Mouse (Mus musculus) Patski (cell line): ENCODE results near the gene Hoxb9. TPM values are rescaled to one million over a fixed set of nuclear protein-coding genes. Genes with fewer than 3 reads are reported as not detected.

Source experiments
- ATAC-seq: fragments of 100-300 bp; one replicate; pipeline ENCODE4 v1.8.0; 2021
- CTCF ChIA-PET: fragments of 350-600 bp; sonication (Branson Sonifier 250); formaldehyde crosslinking; loops from one replicate; lab custom pipeline; 2022; ENCODE audit warnings: inconsistent platforms; lab: Charles Lee
- POLR2A ChIA-PET: fragments of 350-600 bp; sonication (Branson Sonifier 250); formaldehyde crosslinking; loops from one replicate; lab custom pipeline; 2022; ENCODE audit warnings: antibody characterized with exemption, inconsistent platforms; lab: Charles Lee
- DNase-seq: peaks from one replicate; pipeline ENCODE4 v3.0.0-alpha.2; 2011; ENCODE audit warnings: low read depth, low spot score
- H3K27me3 ChIP-seq: fragments of 371-371 bp; one replicate; pipeline ENCODE4 v1.5.1; 2021
- CTCF ChIP-seq: fragments of 100-300 bp; IDR thresholded peaks from one replicate; pipeline ENCODE4 v1.5.1; 2021
- in situ Hi-C: fragments of 300-500 bp; cut with MboI; formaldehyde crosslinking; loops from 3 replicates; pipeline ENCODE4 v1.11.1; 2018; ENCODE audit warnings: low pct_unique_long_range_greater_than_20kb, mixed read lengths
- polyA plus RNA-seq: library from polyadenylated mRNA; unstranded; gene quantifications from one replicate; pipeline ENCODE4 v1.2.3, GENCODE M21; 2021

Hoxb9 gene
- polyA plus RNA-seq, 1 experiment from 2014 or later = 111 TPM

- ChIA-PET POLR2A (interaction anchor here (1.0 to 3.4 kb wide), 13 partner anchors 10 to 87 kb away, joined by 3 to 24 read pairs (median 4); partner anchors contain the start of genes Hoxb6 and Hoxb9), CTCF (interaction anchor here (1.3 to 3.1 kb wide), 2 partner anchors 24 to 32 kb away, joined by 3 to 15 read pairs; no protein-coding TSS in a partner anchor)
- no peak for TF ChIP-seq CTCF
- in situ Hi-C loops = loop anchor here (25.0 kb wide), 1 partner anchor 1168 kb away; the partner anchor contains the start of gene Itga3
- H3K27me3 ChIP-seq = no peaks in the 10 kb centered on the region
- ATAC-seq = no peak
- no peak for DNase-seq
These were observed 15.9 kb upstream of the Hoxb9 start for GRCm38 (mm10) chr11:96255111-96255995.

DNA sequence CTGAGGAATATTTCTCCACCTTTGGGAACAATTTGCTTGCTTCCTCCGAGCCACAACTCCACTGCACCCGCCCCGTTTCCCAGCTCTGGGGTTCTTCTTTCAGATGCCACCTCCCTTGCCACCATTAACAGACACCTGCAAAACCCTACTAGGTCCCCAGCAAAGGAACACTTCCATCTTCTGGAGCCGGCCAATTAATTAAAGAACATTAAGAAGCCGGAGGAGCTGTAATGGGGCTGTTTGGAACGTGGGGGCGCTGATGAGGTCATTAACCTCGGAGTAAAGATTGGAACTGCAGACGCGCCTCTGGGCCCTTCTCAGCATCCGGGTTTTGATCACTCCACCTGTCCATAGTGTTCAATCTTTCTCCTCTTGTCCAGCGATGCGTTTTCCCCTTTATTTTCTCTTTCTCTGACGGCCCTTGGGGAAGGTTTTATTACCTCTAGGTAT, 15.2 kb upstream of the Hoxb9 start:
- DNase-seq = no peak
- CTCF ChIA-PET = interaction anchor here (0.5 to 3.1 kb wide), 3 partner anchors 11 to 32 kb away, joined by 3 to 15 read pairs (median 3); no protein-coding TSS in a partner anchor
- H3K27me3 ChIP-seq = no peaks in the 10 kb centered on the region

GRCm38 (mm10) chr11:96257141-96257540, 14.1 kb upstream of the Hoxb9 start:
- TF ChIP-seq CTCF = no peak
- no peak for DNase-seq
- ChIA-PET CTCF (interaction anchor here (1.3 to 3.1 kb wide), 3 partner anchors 12 to 111 kb away, joined by 3 to 15 read pairs (median 4); no protein-coding TSS in a partner anchor), POLR2A (interaction anchor here (0.6 to 3.4 kb wide), 6 partner anchors 14 to 48 kb away, joined by 3 to 16 read pairs (median 4); partner anchors contain the start of genes Hoxb8 and Hoxb9)
- H3K27me3 ChIP-seq = no peaks in the 10 kb centered on the region
- in situ Hi-C loops = loop anchor here (25.0 kb wide), 1 partner anchor 1170 kb away; the partner anchor contains the start of gene Itga3
- no peak for ATAC-seq

More for the DNA sequence above, 15.2 kb upstream of the Hoxb9 start:
- in situ Hi-C loops = loop anchor here (25.0 kb wide), 1 partner anchor 1169 kb away; the partner anchor contains the start of gene Itga3
- ATAC-seq = no peak
- peak; percentile 67 for TF ChIP-seq CTCF
- POLR2A ChIA-PET = interaction anchor here (0.7 to 3.4 kb wide), 7 partner anchors 16 to 99 kb away, joined by 3 to 24 read pairs (median 4); partner anchors contain the start of genes Hoxb6 and Hoxb9

DNA sequence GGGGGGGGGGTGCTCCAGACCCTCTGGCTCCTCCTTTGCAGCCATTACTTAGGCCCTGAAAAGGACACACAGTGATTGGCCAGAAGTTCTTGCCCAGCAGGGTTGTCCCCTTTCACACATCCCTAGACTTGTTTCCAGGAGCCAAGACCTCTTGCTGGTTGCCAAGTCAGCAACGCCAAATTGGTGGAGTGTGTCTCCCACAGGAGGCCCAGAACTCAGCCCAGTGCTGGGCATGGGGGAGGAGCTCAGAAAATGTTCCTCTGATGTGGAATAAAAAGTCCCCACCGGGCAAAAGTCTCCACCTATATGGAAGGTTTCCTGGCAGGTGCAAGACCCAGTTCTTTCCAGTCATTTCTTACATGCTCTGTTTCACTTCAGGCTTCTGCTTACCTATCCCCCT, 12.2 kb upstream of the Hoxb9 start:
- no peak for ATAC-seq
- ChIA-PET POLR2A (interaction anchor here (1.4 kb wide), 1 partner anchor 12 kb away, joined by 5 read pairs; the partner anchor contains the start of gene Hoxb9), CTCF (no interaction called here)
- TF ChIP-seq CTCF = no peak
- in situ Hi-C loops = loop anchor here (25.0 kb wide), 1 partner anchor 1172 kb away; the partner anchor contains the start of gene Itga3
- H3K27me3 ChIP-seq = no peaks in the 10 kb centered on the region
- DNase-seq = no peak

GRCm38 (mm10) chr11:96259511-96259910, 11.7 kb upstream of the Hoxb9 start:
- CTCF ChIA-PET = no interaction called here
- ATAC-seq = no peak
- TF ChIP-seq CTCF = no peak
- H3K27me3 ChIP-seq = no peaks in the 10 kb centered on the region
- in situ Hi-C loops = loop anchor here (25.0 kb wide), 1 partner anchor 1172 kb away; the partner anchor contains the start of gene Itga3
- DNase-seq = no peak
- POLR2A ChIA-PET = interaction anchor here (1.4 kb wide), 1 partner anchor 12 kb away, joined by 5 read pairs; the partner anchor contains the start of gene Hoxb9

DNA sequence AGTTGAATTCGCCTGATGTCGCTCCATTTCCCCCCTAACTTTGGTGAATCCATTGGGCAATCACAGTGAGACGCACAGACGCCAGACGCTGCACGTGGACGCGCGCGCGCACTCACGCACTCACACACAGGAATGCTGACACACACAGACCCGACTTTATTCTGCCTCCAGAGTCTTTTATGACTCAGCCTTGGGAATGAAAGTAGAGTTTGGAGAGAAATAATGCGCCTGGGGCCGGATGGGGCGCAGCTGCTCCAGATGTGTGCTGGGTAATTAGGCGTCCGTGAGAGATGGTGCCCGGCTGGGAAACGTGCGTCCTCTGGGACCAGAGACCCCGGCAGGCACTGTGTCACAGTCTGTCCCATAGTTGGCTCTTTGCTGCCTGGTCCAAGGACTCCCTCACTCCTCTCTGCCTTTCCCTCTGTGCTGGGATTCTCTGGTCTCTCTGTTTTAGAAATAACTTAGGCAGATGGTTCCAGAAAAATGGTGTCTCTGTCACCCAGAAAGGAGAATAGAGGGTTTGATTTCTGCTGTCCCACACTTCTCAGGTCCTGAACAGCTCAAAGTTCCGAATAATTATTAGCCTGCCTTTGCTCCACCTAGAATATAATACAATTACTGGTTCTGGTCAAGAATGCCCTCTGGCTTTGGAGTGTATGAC, 10.8 kb upstream of the Hoxb9 start:
- no peak for TF ChIP-seq CTCF
- POLR2A ChIA-PET = interaction anchor here (0.6 to 1.5 kb wide), 7 partner anchors 12 to 480 kb away, joined by 3 to 5 read pairs (median 4); no protein-coding TSS in a partner anchor
- no peaks in the 10 kb centered on the region for H3K27me3 ChIP-seq
- in situ Hi-C loops = loop anchor here (25.0 kb wide), 1 partner anchor 1173 kb away; the partner anchor contains the start of gene Itga3
- DNase-seq (no peak), ATAC-seq (peak; percentile 68)
- CTCF ChIA-PET = interaction anchor here (1.1 to 1.9 kb wide), 2 partner anchors 11 to 15 kb away, joined by 3 to 7 read pairs; partner anchors contain the start of gene Hoxb9

- ChIA-PET CTCF (interaction anchor here (1.0 to 1.9 kb wide), 6 partner anchors 10 to 479 kb away, joined by 3 to 7 read pairs (median 3); partner anchors contain the start of gene Hoxb9), POLR2A (interaction anchor here (0.6 to 1.5 kb wide), 9 partner anchors 11 to 221 kb away, joined by 3 to 5 read pairs (median 3); no protein-coding TSS in a partner anchor)
- DNase-seq (no peak), ATAC-seq (peak; percentile 22)
- in situ Hi-C loops = loop anchor here (25.0 kb wide), 1 partner anchor 1174 kb away; the partner anchor contains the start of gene Itga3
- TF ChIP-seq CTCF = peak; percentile 99
- H3K27me3 ChIP-seq = no peaks in the 10 kb centered on the region
These were observed 9.8 kb upstream of the Hoxb9 start for GRCm38 (mm10) chr11:96261323-96261890.

DNA sequence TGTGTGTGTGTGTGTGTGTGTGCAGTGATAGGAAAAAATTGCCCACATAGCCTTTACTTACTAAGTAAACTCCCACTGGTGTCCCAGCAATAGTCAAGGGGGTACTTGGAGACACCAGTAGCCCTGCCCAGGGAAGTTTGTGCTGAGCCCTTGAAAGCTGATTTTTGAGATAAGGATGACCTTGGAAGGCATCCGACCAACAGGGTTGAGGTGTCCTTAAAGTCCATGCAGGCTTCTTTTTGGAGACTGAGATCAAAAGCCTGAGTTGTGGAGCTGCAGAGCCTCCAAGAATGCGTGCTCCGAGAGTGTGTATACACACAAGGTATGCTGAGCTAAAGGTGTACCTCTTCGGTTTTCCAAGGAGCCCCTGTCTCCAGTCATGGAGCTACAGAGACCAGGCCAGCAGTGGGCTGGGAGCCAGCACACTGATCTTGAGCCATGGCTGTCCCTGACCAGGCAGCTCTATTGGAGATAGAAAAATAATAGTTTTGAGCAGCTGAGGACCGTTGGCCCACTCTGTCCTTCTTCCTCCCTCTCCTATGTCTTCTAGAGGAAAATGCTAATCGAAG, 8.9 kb upstream of the Hoxb9 start:
- DNase-seq (no peak), ATAC-seq (no peak)
- TF ChIP-seq CTCF = no peak
- POLR2A ChIA-PET = interaction anchor here (0.7 to 1.8 kb wide), 4 partner anchors 10 to 478 kb away, joined by 3 to 8 read pairs (median 4); no protein-coding TSS in a partner anchor
- in situ Hi-C loops = loop anchor here (25.0 kb wide), 1 partner anchor 1175 kb away; the partner anchor contains the start of gene Itga3
- H3K27me3 ChIP-seq = no peaks in the 10 kb centered on the region
- CTCF ChIA-PET = interaction anchor here (1.3 to 1.9 kb wide), 3 partner anchors 9 to 478 kb away, joined by 3 to 7 read pairs (median 5); partner anchors contain the start of gene Hoxb9
